Mouse (Mus musculus): Measurements from ENCODE around the gene Nptn.

- TF ChIP-seq POLR2A (IDR thresholded peaks at IDR 0.05; ENCODE audit: insufficient read length, low read depth) (no peak), USF1 (IDR thresholded peaks at IDR 0.05; ENCODE audit: low read depth) (no peak), E2F4 (IDR thresholded peaks at IDR 0.05; ENCODE audit: insufficient read depth) (no peak), POLR2AphosphoS2 (IDR thresholded peaks at IDR 0.05; ENCODE audit: insufficient read length, low read depth) (no peak), MAX (IDR thresholded peaks at IDR 0.05; ENCODE audit: low read depth) (no peak), REST (IDR thresholded peaks at IDR 0.05; ENCODE audit: insufficient read depth, insufficient read length) (no peak), MYOG (IDR thresholded peaks at IDR 0.05; ENCODE audit: control insufficient read depth in 1 of 3, insufficient read depth in 1 of 3, insufficient read length in 2 of 3, low read depth in 2 of 3) (no peak), MYOD1 (IDR thresholded peaks at IDR 0.05; ENCODE audit: control insufficient read depth in 1 of 3, insufficient read length in 2 of 3, low read depth in 2 of 3) (no peak)
These were observed 42.2 kb upstream of the Nptn start for GRCm38 (mm10) chr9:58539886-58540285.

Measured in myocyte (in vitro differentiated cells).